Mouse (Mus musculus): ENCODE measurements around the gene Rpl23.

- TF ChIP-seq GATA1 (IDR thresholded peaks at IDR 0.05; ENCODE audit: borderline replicate concordance, low read length) = no peak
- no peak for TF ChIP-seq CTCF (IDR thresholded peaks at IDR 0.05; ENCODE audit: low read depth, low read length)
- no peak for TF ChIP-seq TAL1 (conservative IDR thresholded peaks at IDR 0.05; ENCODE audit: low read depth, low read length)
- no peak for TF ChIP-seq POLR2AphosphoS5 (IDR thresholded peaks at IDR 0.05; ENCODE audit: insufficient replicate concordance, low read depth, low read length)
Measured at GRCm38 (mm10) chr11:97803847-97804246, 21.6 kb upstream of the Rpl23 start.
